Mouse (Mus musculus): ENCODE data around the gene Tssk6.

- TF ChIP-seq EP300 (IDR thresholded peaks at IDR 0.05; ENCODE audit: low read depth) = no peak
- no peak for TF ChIP-seq CTCF (IDR thresholded peaks at IDR 0.05; ENCODE audit: low read depth)
These were observed 25.9 kb upstream of the Tssk6 start for GRCm38 (mm10) chr8:69876097-69876496.

Data from liver, postnatal 0 days (tissue).